Mouse (Mus musculus) intestine, embryonic 15.5 days (tissue): ENCODE measurements at regions not wholly inside any gene's neighbourhood (a gene's known extent, or its start where the extent isn't known, plus 50 kb on each side); places are given as distances from the start of the nearest gene placed in this dataset.
A peak's percentile ranks its signal among the peaks of the same experiment; 100 is the strongest.

Source experiments
- ATAC-seq: fragments of 200-750 bp; cut with Nextera tagmentation; 2 replicates; pipeline ENCODE4 v1.8.0; 2017; ENCODE audit warnings: moderate TSS enrichment, moderate library complexity
- H3K27ac ChIP-seq: fragments of 300-500 bp; sonication (generic); 2 replicates; pipeline ENCODE4 v1.5.1; 2015; ENCODE audit warnings: mild to moderate bottlenecking, inconsistent platforms
- H3K27me3 ChIP-seq: fragments of 300-500 bp; sonication (generic); replicated peaks from 2 replicates; pipeline ENCODE4 v1.6.1; 2015; ENCODE audit warnings: inconsistent platforms
- H3K36me3 ChIP-seq: fragments of 300-500 bp; sonication (generic); 2 replicates; pipeline ENCODE4 v1.6.1; 2015; ENCODE audit warnings: inconsistent platforms
- H3K4me1 ChIP-seq: fragments of 300-500 bp; sonication (generic); replicated peaks from 2 replicates; pipeline ENCODE4 v1.6.1; 2015; ENCODE audit warnings: inconsistent platforms
- H3K4me2 ChIP-seq: fragments of 300-500 bp; sonication (generic); replicated peaks from 2 replicates; pipeline ENCODE4 v1.6.1; 2015; ENCODE audit warnings: mild to moderate bottlenecking, inconsistent platforms
- H3K4me3 ChIP-seq: fragments of 300-500 bp; sonication (generic); replicated peaks from 2 replicates; pipeline ENCODE4 v1.5.1; 2015; ENCODE audit warnings: inconsistent platforms
- H3K9ac ChIP-seq: fragments of 300-500 bp; sonication (generic); 2 replicates; pipeline ENCODE4 v1.6.1; 2015; ENCODE audit warnings: inconsistent platforms
- H3K9me3 ChIP-seq: fragments of 300-500 bp; sonication (generic); 2 replicates; pipeline ENCODE4 v1.6.1; 2016; ENCODE audit warnings: inconsistent platforms
- WGBS: fragments of 180-500 bp; shearing (Covaris S2); methylation state at CpG from one replicate; pipeline ENCODE4 v1.1.7; 2015; 5-methylcytosine and 5-hydroxymethylcytosine counted together

DNA sequence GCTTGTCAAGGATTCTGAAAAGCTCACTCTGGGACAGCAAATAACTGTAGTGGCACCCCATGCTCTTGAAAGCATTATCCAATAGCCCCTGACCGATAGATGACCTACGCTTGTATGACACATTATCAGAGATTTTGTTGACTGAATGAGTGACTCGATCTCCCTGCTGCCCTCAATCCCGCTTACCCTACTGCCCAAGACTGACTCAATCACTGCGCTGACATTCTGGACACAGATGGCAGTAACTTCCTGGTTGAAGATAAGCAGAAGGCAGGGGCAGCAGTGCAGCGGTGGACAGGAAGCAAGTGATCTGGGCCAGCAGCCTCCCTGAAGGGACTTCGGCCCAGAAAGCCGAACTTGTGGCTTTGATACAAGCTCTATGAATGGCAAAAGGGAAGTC, 248.7 kb upstream of the Tpk1 start:
- Histone ChIP-seq H3K36me3 (no peaks in the 10 kb centered on the region), H3K27ac (no peak overlapping the region), H3K9me3 (no peaks in the 10 kb centered on the region), H3K27me3 (no peaks in the 10 kb centered on the region), H3K4me2 (no peak overlapping the region), H3K4me1 (no peaks in the 10 kb centered on the region), H3K9ac (no peak overlapping the region), H3K4me3 (no peak overlapping the region)
- WGBS = 79% methylated on average over 8 of the region's 8 CpGs
- no peak for ATAC-seq

DNA sequence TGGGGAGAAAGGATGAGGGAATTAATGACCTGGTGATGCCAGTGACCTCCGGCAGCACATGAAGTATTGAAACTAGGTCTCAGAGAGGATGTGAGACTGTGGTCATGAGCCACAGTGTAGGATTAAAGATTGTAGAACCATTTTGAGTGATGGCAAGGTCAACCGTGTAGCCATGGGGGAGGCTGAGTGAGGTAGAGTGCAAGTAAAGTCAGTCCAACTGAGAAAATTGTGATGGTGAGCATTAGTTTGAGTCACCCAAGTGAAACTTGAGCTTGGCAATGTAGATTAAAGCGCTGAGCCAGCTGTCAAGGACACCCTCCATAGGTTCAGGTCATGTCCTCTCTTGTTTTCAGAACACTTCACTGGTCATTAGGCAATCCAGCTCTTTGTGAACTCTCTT, 219.9 kb upstream of the Tpk1 start:
- no peak overlapping the region for H3K4me2 ChIP-seq
- WGBS = 88% methylated on average over 3 of the region's 3 CpGs
- no peaks in the 10 kb centered on the region for H3K27me3 ChIP-seq
- H3K27ac ChIP-seq = no peak overlapping the region
- no peak for ATAC-seq
- H3K9ac ChIP-seq = no peak overlapping the region
- no peaks in the 10 kb centered on the region for H3K36me3 ChIP-seq
- H3K4me3 ChIP-seq = no peak overlapping the region
- H3K9me3 ChIP-seq = no peaks in the 10 kb centered on the region
- no peaks in the 10 kb centered on the region for H3K4me1 ChIP-seq

DNA sequence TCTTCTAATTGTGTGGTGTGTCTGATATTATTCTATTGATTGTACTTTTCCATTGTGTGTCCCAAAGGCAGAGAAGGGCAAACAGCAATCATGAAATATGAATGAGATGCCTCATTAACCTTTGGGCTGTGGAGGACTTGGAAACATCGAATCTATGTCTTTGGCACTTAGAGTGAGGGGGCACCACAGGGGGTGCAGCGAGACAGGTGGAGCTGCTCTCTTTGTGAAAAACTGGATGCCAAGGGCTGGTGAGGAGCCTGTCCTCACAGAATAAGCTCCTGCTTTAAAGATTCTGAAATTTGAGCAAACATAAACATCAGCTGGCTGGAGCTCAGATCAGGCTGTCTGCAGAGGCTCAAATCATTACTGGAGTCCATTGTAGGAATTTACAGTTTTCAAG, 210.6 kb upstream of the Tpk1 start:
- ATAC-seq = no peak
- 72% methylated on average over 2 of the region's 2 CpGs for WGBS
- Histone ChIP-seq H3K36me3 (no peaks in the 10 kb centered on the region), H3K9ac (no peak overlapping the region), H3K4me2 (no peak overlapping the region), H3K27ac (no peak overlapping the region), H3K4me3 (no peak overlapping the region), H3K4me1 (no peaks in the 10 kb centered on the region), H3K27me3 (no peaks in the 10 kb centered on the region), H3K9me3 (no peaks in the 10 kb centered on the region)

DNA sequence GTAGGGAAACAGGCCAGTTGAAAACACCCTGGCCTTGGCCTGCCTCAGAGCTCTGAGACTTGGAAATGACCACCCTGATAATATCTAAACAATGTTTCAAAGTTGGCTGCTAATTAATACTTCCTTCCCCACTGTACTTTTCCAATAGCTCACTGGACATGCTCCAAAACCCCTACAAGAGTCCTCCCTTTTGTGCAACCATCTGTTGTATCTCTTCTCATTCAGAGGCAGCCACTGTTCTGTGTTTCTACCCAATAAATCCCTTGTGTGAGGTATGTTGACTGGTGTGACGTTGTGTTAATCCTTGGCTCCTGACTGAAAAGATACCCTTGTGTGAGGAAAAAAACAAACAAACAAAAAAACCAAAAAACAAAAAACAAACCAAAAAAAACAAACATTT, 193.3 kb upstream of the Tpk1 start:
- no peaks in the 10 kb centered on the region for H3K9me3 ChIP-seq
- no peaks in the 10 kb centered on the region for H3K27me3 ChIP-seq
- H3K27ac ChIP-seq = no peak overlapping the region
- H3K9ac ChIP-seq = no peak overlapping the region
- no peak overlapping the region for H3K4me2 ChIP-seq
- ATAC-seq = no peak
- 59% methylated on average over 1 of the region's 1 CpGs for WGBS
- no peaks in the 10 kb centered on the region for H3K4me1 ChIP-seq
- H3K4me3 ChIP-seq = no peak overlapping the region
- no peaks in the 10 kb centered on the region for H3K36me3 ChIP-seq

DNA sequence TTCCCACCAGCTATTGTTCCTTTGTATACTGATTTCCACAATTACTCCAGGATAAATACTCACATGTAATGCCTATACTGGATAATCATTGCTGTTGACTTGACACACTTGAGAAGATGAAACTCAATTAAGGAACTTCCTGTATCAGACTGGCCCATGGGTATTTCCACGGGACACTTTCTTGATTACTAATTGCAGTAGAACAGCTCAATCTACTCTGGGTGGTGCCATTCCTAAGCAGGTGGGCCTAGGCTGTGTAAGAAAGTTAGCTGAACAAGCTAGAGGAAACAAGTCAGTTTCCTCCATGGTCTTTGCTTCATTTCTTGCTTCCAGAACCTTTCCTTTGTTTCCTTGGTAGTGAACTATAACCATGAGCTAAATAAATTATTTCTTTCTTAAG, 191.0 kb upstream of the Tpk1 start:
- Histone ChIP-seq H3K9ac (no peak overlapping the region), H3K27me3 (no peaks in the 10 kb centered on the region), H3K9me3 (no peaks in the 10 kb centered on the region), H3K4me3 (no peak overlapping the region), H3K27ac (no peak overlapping the region), H3K4me1 (no peaks in the 10 kb centered on the region), H3K36me3 (no peaks in the 10 kb centered on the region), H3K4me2 (no peak overlapping the region)
- WGBS = 79% methylated on average over 1 of the region's 1 CpGs
- ATAC-seq = no peak

DNA sequence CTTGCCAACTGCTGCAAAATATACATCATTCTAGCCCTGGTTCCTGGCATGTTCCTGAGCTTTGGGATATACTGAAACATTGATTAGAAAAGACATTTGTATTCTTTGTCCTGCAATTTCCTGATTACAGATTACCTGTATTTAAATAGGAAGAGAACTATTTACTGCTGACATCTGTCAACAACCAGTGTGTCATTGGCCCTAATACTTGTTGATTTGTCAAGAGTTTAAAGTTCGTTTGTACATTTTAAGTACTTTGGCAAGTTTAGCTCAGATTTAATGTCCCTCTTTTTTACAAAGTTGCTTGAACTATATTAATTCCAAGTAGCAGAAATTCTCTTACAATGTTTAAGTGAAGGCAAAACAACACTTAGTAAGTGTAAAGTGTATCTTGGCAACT, 187.4 kb upstream of the Tpk1 start:
- Histone ChIP-seq H3K9me3 (no peaks in the 10 kb centered on the region), H3K4me2 (no peak overlapping the region), H3K27ac (no peak overlapping the region), H3K27me3 (no peaks in the 10 kb centered on the region), H3K4me3 (no peak overlapping the region), H3K9ac (no peak overlapping the region), H3K4me1 (no peaks in the 10 kb centered on the region), H3K36me3 (no peaks in the 10 kb centered on the region)
- ATAC-seq = no peak
- WGBS = 73% methylated on average over 1 of the region's 1 CpGs

DNA sequence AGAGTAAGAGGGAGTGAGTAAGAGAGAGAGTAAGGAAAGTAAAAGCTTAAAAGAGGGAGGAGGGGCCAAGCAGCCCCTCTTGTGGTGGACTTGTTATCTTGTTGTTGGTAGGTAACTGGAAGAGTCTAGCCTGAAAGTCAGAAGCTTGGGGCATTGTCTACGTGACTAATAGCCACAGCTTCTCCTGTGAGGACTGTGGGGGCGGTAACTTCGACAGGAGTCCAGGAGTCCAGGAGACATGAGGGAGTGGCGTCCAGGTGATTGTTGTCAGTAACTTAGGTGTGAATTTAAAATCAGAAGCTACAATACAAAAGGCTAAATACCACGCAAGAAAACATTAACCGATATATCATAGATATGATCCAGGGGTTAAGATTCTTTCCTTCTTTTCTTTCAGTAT, 185.2 kb upstream of the Tpk1 start:
- Histone ChIP-seq H3K4me3 (no peak overlapping the region), H3K9ac (no peak overlapping the region), H3K27ac (no peak overlapping the region), H3K36me3 (no peaks in the 10 kb centered on the region), H3K27me3 (no peaks in the 10 kb centered on the region), H3K4me2 (no peak overlapping the region), H3K9me3 (no peaks in the 10 kb centered on the region), H3K4me1 (no peaks in the 10 kb centered on the region)
- peak; percentile 87 for ATAC-seq
- 82% methylated on average over 6 of the region's 6 CpGs for WGBS

DNA sequence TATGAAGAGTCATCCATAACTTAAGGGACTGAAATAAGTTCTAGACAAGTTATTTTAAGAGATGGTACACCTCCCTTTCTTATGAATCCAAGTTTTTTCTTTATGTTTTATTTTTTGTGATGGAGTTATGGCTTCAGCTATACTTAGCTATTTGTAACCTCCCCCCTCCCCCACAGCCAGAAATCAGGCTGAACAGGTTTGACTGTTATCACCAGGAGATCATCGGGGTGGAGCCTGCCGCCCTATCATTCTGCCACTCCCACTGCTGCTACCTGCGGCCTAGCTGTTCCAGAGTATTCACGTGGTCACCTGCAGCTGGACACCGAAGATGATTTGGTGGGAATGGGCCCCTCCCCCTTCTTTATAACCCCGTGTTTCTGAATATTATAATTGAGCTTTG, 172.9 kb upstream of the Tpk1 start:
- Histone ChIP-seq H3K27ac (no peak overlapping the region), H3K27me3 (no peaks in the 10 kb centered on the region), H3K4me1 (no peaks in the 10 kb centered on the region), H3K4me2 (no peak overlapping the region), H3K4me3 (no peak overlapping the region), H3K9me3 (no peaks in the 10 kb centered on the region), H3K9ac (no peak overlapping the region), H3K36me3 (no peaks in the 10 kb centered on the region)
- WGBS = 51% methylated on average over 6 of the region's 6 CpGs
- peak; percentile 77 for ATAC-seq

DNA sequence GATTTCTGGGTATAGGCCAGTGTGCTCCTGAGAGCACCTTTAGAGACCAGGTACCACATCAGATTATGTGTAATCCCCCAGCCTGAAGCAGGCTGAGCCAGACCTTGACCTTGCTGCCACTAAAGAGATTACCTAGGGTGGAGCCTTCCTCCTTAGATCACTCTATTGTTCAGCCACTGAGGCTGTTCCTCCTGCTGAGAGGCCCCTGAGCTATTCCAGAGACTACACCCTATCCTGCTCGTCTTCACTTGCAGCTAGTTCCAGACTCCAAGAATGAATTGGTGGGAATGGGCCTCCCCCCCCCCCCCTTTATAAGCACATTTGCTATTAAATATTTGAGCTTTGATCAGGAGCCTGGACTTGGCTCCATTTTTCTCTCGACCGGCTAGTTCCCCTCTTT, 163.8 kb upstream of the Tpk1 start:
- no peaks in the 10 kb centered on the region for H3K27me3 ChIP-seq
- H3K4me2 ChIP-seq = no peak overlapping the region
- no peaks in the 10 kb centered on the region for H3K4me1 ChIP-seq
- H3K36me3 ChIP-seq = no peaks in the 10 kb centered on the region
- H3K9me3 ChIP-seq = no peaks in the 10 kb centered on the region
- WGBS = 80% methylated on average over 3 of the region's 3 CpGs
- no peak overlapping the region for H3K9ac ChIP-seq
- H3K27ac ChIP-seq = no peak overlapping the region
- H3K4me3 ChIP-seq = no peak overlapping the region
- ATAC-seq = no peak
